Mouse (Mus musculus) olfactory bulb, adult 2 months (tissue): ENCODE measurements around the gene Scfd2. TPM values are rescaled to one million over a fixed set of nuclear protein-coding genes. Genes with fewer than 3 reads are reported as not detected.

Experiments
- H3K27ac ChIP-seq: fragments of 200-500 bp; 2 replicates; pipeline ENCODE4 v1.5.1; 2012; ENCODE audit warnings: low read depth, low read length; ENCODE audit not compliant: insufficient read depth
- H3K4me1 ChIP-seq: fragments of 200-500 bp; 2 replicates; pipeline ENCODE4 v1.6.1; 2012; ENCODE audit warnings: low read length; ENCODE audit not compliant: control insufficient read depth, insufficient read depth
- H3K4me3 ChIP-seq: fragments of 200-500 bp; 2 replicates; pipeline ENCODE4 v1.5.1; 2012; ENCODE audit warnings: mild to moderate bottlenecking, low read depth, low read length, moderate library complexity; ENCODE audit not compliant: insufficient read depth
- CTCF ChIP-seq: fragments of 200-500 bp; IDR thresholded peaks from 2 replicates; pipeline ENCODE4 v1.5.1; 2012; ENCODE audit warnings: low read depth, mild to moderate bottlenecking, low read length, moderate library complexity; ENCODE audit not compliant: insufficient read depth
- POLR2A ChIP-seq: fragments of 200-500 bp; IDR thresholded peaks from 2 replicates; pipeline ENCODE4 v1.6.1; 2012; ENCODE audit warnings: mild to moderate bottlenecking, low read depth, low read length, moderate library complexity; ENCODE audit not compliant: insufficient read depth
- WGBS: fragments of 180-500 bp; shearing (Covaris S2); methylation state at CpG from one replicate; pipeline ENCODE4 v1.1.7; 2018; 5-methylcytosine and 5-hydroxymethylcytosine counted together
- polyA plus RNA-seq: library from polyadenylated mRNA; stranded (reverse); fragments of >200 nt; gene quantifications from 2 replicates; pipeline ENCODE4 v1.2.4, GENCODE M21; 2012; ENCODE audit warnings: low replicate concordance; ENCODE audit not compliant: missing spikeins, insufficient read depth, insufficient read length

Gene Scfd2
- polyA plus RNA-seq, 1 experiment, result not detected

DNA sequence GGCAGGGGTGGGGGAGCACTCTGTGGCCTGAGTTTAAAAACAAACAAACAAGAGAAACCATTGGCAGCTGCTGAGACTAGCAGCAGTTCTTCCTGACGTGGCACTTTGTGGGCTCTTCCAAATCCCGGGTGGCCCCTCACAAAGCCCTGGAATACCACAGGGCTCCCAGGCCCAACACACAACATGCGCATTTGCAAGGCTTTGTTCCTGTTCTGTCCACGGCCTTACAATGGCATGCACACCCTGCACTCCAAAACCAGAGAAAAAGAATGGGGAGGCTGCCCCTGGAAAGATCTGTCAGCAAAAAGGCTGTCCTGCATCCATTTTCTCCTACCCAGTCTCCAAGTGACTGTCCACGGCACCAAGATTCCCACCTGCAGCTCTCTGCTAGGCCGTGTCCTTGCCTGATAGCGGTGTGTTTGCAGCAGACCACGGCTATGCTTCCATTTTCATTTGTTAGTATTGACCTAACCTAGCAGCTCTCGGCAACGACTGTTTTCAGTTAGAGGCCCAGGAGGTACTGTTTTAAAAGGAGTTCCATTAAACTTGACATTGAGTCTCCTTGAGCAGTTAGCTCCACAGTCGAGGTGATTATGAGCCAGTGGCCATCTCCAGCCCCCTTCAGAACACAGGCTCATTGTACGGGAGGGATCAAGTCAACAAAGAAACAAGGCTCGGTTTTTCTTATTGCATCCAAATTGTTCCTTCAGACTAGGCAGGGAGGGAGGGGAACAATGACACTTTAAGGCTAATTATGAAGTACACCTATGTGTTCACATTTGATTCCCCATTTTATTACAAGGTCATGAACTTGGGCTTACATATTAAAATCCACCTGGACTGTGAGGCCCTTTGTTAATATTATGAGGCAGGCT is 265.7 kb downstream of the Scfd2 start:
- H3K4me1 ChIP-seq, result peaks cover 33% of the 10 kb centered on the region
- no peak overlapping the region for H3K4me3 ChIP-seq
- 65% methylated on average over 13 of the region's 13 CpGs for WGBS
- TF ChIP-seq POLR2A, result no peak
- no peak for TF ChIP-seq CTCF
- peak overlapping the region; percentile 23; the same call in 1 of the 2 replicates for H3K27ac ChIP-seq

DNA sequence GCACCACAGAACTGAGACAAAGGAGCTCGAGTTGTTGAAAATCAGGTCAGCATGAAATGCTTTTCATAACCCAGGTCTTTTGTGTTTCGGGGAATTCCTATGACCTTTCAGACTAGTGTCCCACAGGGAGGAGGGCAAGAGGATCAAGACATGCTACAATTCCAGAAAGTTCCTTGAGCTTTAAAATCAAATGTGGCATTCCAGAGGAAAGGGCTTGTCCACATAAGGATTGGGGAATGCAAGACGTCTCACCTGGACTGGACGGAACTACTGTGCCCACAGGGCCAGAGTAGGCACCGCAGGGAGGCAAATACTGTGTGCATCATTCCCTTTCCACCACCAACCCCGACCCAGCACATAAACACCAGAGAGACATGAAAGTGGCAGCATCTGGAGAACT is 266.4 kb downstream of the Scfd2 start:
- 81% methylated on average over 6 of the region's 6 CpGs for WGBS
- Histone ChIP-seq H3K27ac (no peak overlapping the region), H3K4me1 (peaks cover 35% of the 10 kb centered on the region), H3K4me3 (no peak overlapping the region)
- TF ChIP-seq POLR2A (no peak), CTCF (no peak)

DNA sequence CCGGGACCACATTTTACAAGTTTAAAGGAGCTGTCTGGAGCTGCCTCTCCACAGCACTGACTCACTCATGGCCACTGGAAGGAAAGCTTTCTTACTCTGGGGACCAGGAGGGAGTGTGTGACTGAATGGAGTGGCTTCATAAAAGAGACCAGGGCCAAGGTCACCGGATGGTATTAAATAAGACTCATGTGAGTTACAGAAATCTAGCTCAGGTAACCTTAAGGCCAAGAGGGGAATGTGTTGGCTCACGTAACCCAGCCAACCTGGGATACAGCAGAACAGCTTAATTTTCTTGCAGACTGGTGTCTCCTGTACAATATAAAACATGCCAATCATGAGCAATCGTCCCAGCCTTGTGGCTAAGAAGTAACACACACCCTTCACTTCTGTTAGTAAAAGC is 267.0 kb downstream of the Scfd2 start:
- WGBS, result 83% methylated on average over 4 of the region's 4 CpGs
- no peak overlapping the region for H3K27ac ChIP-seq
- H3K4me1 ChIP-seq, result peaks cover 39% of the 10 kb centered on the region
- TF ChIP-seq POLR2A, result no peak
- no peak for TF ChIP-seq CTCF
- no peak overlapping the region for H3K4me3 ChIP-seq

DNA sequence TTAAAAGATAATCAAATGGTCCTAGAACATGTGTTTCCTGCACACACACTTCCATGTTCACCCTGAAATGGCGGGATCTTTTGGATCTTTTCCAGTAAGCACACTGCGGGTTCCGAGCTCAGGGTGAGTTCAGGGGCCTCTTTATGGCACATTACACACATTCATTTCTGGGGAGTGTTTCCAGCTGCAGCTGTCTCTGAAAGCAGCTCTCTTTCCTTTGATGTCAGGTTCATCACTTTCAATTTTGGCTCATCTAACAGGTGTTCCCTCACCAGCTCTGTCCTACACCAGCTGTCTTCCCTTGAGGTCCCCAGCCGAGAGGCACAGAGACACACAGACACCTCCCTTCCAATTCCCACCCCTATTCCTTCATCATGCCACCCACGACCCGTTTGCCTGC is 270.5 kb downstream of the Scfd2 start:
- 24% methylated on average over 6 of the region's 6 CpGs for WGBS
- no peak overlapping the region for H3K4me3 ChIP-seq
- H3K4me1 ChIP-seq, result peaks cover 51% of the 10 kb centered on the region
- TF ChIP-seq CTCF, result no peak
- no peak for TF ChIP-seq POLR2A
- peak overlapping the region; percentile 96 for H3K27ac ChIP-seq

DNA sequence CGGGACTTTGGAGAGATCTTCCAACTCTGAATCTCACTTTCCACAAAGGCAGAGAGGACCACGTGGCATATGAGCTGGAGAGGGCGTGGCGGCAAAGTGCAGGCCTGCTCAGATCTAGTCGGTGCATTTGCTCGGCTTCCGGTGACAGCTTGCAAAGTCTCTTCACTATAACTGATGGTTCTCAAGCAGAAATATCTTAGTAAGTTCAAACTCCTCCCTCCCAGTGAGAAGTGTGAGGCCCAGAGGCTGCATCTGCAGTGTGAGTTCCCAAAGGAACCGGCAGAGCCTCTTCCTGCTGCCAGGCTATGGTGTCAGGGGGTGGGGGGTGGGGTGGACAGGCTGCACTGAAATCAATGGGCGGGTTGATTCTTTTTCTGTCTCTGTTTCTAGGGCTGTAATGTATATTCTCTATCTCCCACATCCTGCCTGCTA is 271.2 kb downstream of the Scfd2 start:
- Histone ChIP-seq H3K27ac (peak overlapping the region; percentile 89), H3K4me1 (peaks cover 48% of the 10 kb centered on the region), H3K4me3 (no peak overlapping the region)
- WGBS, result 18% methylated on average over 9 of the region's 9 CpGs
- no peak for TF ChIP-seq CTCF
- no peak for TF ChIP-seq POLR2A

DNA sequence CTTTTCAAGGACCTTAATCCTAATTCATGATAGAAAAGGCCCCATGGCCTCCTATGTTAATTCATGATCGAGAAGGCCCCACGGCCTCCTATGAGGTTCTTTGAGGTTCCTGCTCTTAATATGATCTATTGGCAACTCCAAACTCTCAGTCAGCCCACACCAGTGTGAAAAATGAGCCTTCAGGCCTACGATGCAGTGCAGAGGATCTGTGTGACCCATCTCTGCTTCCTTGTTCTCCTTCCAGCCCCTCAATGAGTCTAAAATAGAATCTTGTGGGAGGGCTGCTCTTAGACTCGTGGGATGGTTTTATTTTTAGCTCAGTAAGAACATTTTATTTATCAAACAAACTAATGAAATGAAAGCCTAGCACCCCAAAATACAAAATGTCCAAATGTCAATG is 274.9 kb downstream of the Scfd2 start:
- TF ChIP-seq POLR2A (no peak), CTCF (no peak)
- Histone ChIP-seq H3K27ac (peak overlapping the region; percentile 60), H3K4me3 (no peak overlapping the region), H3K4me1 (peaks cover 44% of the 10 kb centered on the region)
- 39% methylated on average over 4 of the region's 4 CpGs for WGBS

DNA sequence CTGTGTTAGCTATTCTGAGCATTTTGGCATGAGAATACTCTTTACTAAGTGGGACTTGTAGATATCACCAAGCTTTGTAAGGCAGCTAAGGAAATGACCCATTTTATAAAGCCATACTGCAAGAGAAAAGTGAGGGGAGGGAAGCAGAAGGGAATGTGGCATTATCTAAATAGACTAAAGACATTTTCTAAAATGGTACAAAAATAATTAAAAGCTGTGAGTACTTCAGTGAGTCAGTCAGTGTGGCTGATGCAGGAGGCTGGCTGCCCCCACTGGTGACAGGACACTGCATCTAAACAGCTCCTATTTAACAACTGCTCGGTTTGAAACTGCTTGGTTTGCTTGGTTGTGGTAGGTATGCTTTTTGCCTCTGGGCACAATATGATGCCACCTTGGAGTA is 276.6 kb downstream of the Scfd2 start:
- peak overlapping the region; percentile 87 for H3K27ac ChIP-seq
- WGBS, result 31% methylated on average over 1 of the region's 1 CpGs

DNA sequence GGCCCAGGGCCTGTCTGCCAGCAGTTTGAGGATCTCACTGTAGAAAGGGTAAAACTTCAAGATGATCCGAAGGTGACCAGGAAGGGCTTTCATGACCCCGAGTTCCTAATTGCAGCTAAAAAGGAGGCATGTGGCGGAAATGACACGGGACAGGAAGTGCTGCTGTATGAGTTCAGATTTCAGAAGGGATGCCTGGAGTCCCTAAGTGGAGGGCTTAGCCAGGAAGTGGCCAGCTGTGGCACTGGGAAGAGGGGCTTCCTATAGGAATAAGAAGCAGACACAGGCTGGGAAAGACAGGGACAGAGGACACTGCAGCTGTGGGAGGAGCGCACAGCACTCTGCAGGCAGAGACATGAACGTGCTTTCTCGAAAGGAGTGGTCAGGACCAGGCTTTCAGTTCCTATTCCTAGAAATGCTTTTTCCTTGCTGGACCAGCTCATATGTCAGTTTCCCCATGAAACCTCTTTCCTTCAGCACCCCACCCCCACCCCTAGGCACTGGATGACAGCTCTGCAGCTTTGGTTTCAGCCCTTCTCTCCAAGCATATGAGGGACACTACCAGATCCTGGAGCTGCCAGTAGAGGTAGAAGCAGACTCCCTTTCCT is 277.7 kb downstream of the Scfd2 start:
- Histone ChIP-seq H3K27ac (peak overlapping the region; percentile 87), H3K4me3 (no peak overlapping the region), H3K4me1 (peaks cover 33% of the 10 kb centered on the region)
- WGBS, result 62% methylated on average over 7 of the region's 7 CpGs
- TF ChIP-seq POLR2A (no peak), CTCF (no peak)

More for the DNA sequence above, 276.6 kb downstream of the Scfd2 start:
- TF ChIP-seq POLR2A, result no peak
- TF ChIP-seq CTCF, result no peak
- H3K4me3 ChIP-seq, result no peak overlapping the region
- peaks cover 40% of the 10 kb centered on the region for H3K4me1 ChIP-seq

DNA sequence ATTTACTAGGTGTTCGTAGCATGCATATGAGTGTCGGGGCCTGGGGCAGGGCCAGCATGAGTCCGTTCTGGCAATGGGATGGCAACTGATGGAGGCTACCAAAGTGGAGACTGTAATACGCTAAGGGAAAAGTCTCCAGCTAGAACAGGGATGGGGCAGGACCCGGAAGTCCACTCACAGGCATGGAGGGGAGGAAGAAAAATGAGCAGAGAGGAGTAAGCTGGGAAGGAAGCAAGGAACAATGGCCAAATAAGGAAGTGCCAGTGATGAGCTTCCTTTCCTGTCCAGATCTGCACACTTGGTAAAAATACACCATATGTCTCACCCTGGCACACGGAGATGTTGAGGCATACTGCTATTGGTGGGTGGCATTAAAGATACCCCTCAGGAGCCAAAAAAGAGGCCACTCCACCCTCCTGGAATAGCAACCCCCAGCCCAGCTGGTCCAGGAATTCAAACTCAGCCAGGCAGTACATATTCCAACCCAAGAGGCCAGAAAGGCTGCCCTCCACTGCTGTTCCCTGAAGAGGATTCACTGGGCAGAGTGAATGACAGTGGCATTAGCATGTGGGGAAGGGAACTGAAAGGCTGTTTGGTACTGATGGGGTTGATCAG is 278.8 kb downstream of the Scfd2 start:
- Histone ChIP-seq H3K27ac (peak overlapping the region; percentile 46; the same call in 1 of the 2 replicates), H3K4me1 (peaks cover 31% of the 10 kb centered on the region), H3K4me3 (no peak overlapping the region)
- 81% methylated on average over 6 of the region's 6 CpGs for WGBS
- TF ChIP-seq POLR2A (no peak), CTCF (no peak)
